Mouse (Mus musculus) kidney, adult 2 months (tissue): ENCODE data around the gene E2f4. TPM values are rescaled to one million over a fixed set of nuclear protein-coding genes. Genes with fewer than 3 reads are reported as not detected.

Experiments
- DNase-seq: peaks from one replicate; pipeline ENCODE4 v3.0.0; 2021
- H3K27ac ChIP-seq: fragments of 200-500 bp; 2 replicates; pipeline ENCODE4 v1.5.1; 2012; ENCODE audit warnings: low read depth, low read length, control low read depth, inconsistent platforms; ENCODE audit not compliant: insufficient read depth
- H3K27me3 ChIP-seq: fragments of 200-500 bp; replicated peaks from 2 replicates; pipeline ENCODE4 v1.6.1; 2012; ENCODE audit warnings: mild to moderate bottlenecking, moderate library complexity, low read length, inconsistent platforms; ENCODE audit not compliant: control insufficient read depth, insufficient read depth
- H3K36me3 ChIP-seq: fragments of 200-500 bp; 2 replicates; pipeline ENCODE4 v1.6.1; 2012; ENCODE audit warnings: mild to moderate bottlenecking, moderate library complexity, low read length, inconsistent platforms; ENCODE audit not compliant: control insufficient read depth, insufficient read depth
- H3K4me1 ChIP-seq: fragments of 200-500 bp; 2 replicates; pipeline ENCODE4 v1.6.1; 2011; ENCODE audit warnings: low read length; ENCODE audit not compliant: control insufficient read depth, insufficient read depth
- H3K4me3 ChIP-seq: fragments of 200-500 bp; 2 replicates; pipeline ENCODE4 v1.5.1; 2011; ENCODE audit warnings: mild to moderate bottlenecking, low read depth, low read length, control low read depth; ENCODE audit not compliant: insufficient read depth
- CTCF ChIP-seq: fragments of 200-500 bp; conservative IDR thresholded peaks from 2 replicates; pipeline ENCODE4 v1.5.1; 2011; ENCODE audit warnings: low read depth, mild to moderate bottlenecking, control low read depth, low read length, moderate library complexity, mixed read lengths; ENCODE audit not compliant: insufficient read depth, insufficient read length
- POLR2A ChIP-seq: fragments of 200-500 bp; IDR thresholded peaks from one replicate; pipeline ENCODE4 v1.6.1; 2011; ENCODE audit warnings: low read depth, low read length, control low read depth
- WGBS: fragments of 180-500 bp; shearing (Covaris S2); methylation state at CpG from one replicate; pipeline ENCODE4 v1.1.7; 2018; 5-methylcytosine and 5-hydroxymethylcytosine counted together
- polyA plus RNA-seq: library from polyadenylated mRNA; depleted of rRNA; stranded (reverse); fragments of >200 nt; gene quantifications from 2 replicates; pipeline ENCODE4 v1.2.3, GENCODE M21; 2012; rRNA removed

Gene E2f4
- polyA plus RNA-seq, result 88.1 and 93.5 TPM in 2 replicates

- Histone ChIP-seq H3K4me3 (peak within 1 kb of the TSS; percentile 88), H3K27me3 (no peaks in the 10 kb centered on the region), H3K4me1 (peaks cover 7% of the 10 kb centered on the region; the same call in 1 of the 2 replicates), H3K36me3 (no peaks in the 10 kb centered on the region; the same call in none of the 2 replicates), H3K27ac (peak within 1 kb of the TSS; percentile 77)
- TF ChIP-seq POLR2A (no peak), CTCF (no peak)
- under 1% methylated on average over 58 of the region's 58 CpGs for WGBS
- DNase-seq, result peak; percentile 97
Observed at GRCm38 (mm10) chr8:105297511-105298192, at the start of gene E2f4. E2f4 (plus strand) TSS chr8:105297663.

DNA sequence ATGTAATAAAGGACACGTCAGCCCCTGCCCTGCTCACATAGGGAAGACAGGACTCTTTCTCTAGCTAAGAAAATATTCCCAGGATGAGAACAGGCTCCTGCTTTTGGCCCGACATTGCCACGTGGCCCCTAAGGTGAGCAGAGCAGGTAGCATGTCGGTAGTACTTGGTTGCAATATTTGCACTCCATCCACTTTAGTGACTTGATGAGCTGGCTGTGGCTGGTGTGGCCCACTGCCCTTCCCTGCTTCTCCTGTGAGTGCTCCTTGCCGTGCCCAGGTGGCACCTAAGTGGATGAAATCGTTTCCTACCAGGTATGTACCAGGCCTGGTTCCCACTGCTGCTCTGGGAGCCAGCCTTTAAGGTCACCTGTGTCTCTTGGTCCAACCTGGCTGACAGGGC, 45.5 kb upstream of the E2f4 start:
- TF ChIP-seq CTCF (no peak), POLR2A (no peak)

DNA sequence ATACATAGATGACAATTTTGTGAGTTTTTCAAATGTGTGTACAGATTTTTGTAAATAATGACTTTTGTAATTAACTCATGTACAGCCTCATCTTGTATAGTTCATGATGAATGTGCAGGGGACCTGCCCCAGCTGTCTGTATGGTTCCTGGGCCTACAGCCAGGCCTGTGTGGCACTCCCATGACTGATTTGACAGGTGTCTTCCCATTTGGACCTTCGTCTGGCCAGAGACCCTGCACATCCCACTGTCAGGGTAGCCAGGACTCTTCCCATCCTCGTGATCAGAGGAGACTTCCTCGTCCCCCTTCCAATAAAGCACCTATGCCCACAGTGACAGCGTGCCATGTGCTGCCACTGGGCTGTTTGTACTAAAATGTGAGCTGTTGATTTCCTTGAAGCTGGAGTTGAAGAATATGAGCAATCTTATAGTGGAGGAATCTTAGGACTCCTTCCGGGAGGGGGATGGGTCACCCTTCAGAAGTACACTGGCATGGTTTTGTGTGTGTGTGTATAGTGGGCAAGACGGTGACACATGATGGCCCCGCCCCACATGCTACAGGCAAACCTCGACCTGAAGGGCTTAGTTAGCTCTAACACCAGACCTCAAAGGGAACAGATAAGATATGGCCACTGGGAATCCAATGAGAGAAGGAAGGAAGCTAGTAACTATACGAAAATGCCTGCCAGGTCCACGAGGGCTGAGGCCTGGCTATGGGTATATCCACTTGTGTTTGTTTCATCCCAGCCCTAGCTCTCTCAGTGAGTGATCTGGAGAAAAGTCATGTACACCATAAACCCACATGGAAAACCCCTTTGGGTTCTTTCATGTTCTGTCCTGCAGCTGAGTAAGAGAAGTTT, 44.6 kb upstream of the E2f4 start:
- Histone ChIP-seq H3K27me3 (no peaks in the 10 kb centered on the region), H3K36me3 (no peaks in the 10 kb centered on the region), H3K4me3 (no peak overlapping the region), H3K27ac (no peak overlapping the region), H3K4me1 (no peaks in the 10 kb centered on the region)
- 90% methylated on average over 10 of the region's 10 CpGs for WGBS
- TF ChIP-seq POLR2A, result no peak
- TF ChIP-seq CTCF, result no peak
- no peak for DNase-seq

More for the DNA sequence above, 45.5 kb upstream of the E2f4 start:
- H3K4me3 ChIP-seq, result no peak overlapping the region
- no peak overlapping the region for H3K27ac ChIP-seq
- H3K27me3 ChIP-seq, result no peaks in the 10 kb centered on the region
- no peaks in the 10 kb centered on the region for H3K4me1 ChIP-seq
- WGBS, result 96% methylated on average over 6 of the region's 6 CpGs
- no peak for DNase-seq
- H3K36me3 ChIP-seq, result peaks cover 2% of the 10 kb centered on the region; the same call in 1 of the 2 replicates

GRCm38 (mm10) chr8:105253766-105254151, 43.7 kb upstream of the E2f4 start:
- WGBS, result 46% methylated on average over 20 of the region's 20 CpGs
- no peak overlapping the region for H3K4me3 ChIP-seq
- TF ChIP-seq POLR2A (no peak), CTCF (no peak)
- no peaks in the 10 kb centered on the region for H3K27me3 ChIP-seq
- no peaks in the 10 kb centered on the region for H3K36me3 ChIP-seq
- DNase-seq, result no peak
- H3K4me1 ChIP-seq, result no peaks in the 10 kb centered on the region
- no peak overlapping the region for H3K27ac ChIP-seq

DNA sequence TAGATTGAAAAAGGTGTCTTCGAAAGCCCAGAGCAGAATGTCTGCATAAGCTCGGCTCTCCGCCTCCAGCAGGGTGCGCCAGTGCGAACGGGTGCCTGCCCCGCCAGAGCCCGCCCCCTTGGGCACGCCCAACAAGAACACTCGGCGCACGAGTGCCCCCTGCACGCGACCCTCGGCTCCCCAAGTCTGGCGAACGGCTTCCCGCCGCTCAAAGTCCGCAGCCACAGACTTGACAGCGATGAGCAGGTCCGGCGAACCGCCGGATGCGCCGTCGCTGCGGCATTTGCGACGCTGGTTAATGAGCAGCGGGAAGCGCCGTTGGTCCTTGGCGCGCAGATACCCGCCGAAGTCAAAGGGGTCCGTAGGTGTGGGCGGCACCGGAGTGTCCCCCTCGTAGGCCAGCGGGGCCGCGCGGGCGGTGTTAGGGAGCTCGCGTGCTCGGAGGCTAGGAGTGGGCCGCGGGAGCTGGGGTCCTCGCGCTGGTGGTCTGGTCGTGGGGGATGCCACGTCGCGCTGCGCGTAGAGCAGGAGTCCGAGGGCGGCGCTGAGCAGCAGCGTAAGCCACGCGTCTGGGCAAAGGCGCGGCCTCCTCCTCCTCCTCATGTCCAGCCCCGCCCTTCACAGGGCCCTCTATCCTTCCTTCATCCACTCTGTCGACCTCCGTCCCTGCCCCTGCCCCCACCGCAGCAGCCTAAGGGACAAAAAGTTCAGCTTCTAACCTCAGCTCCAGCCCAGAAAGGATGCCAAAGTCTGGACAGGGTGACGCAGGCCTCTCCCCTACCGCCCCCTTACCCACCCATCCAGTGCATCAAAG, 43.1 kb upstream of the E2f4 start:
- peak; percentile 90 for DNase-seq
- Histone ChIP-seq H3K4me3 (peak overlapping the region; percentile 62), H3K36me3 (no peaks in the 10 kb centered on the region), H3K4me1 (peaks cover under 1% of the 10 kb centered on the region; the same call in 1 of the 2 replicates), H3K27ac (no peak overlapping the region), H3K27me3 (no peaks in the 10 kb centered on the region)
- WGBS, result under 1% methylated on average over 74 of the region's 74 CpGs
- TF ChIP-seq CTCF (peak; percentile 70), POLR2A (no peak)

GRCm38 (mm10) chr8:105254966-105255350, 42.5 kb upstream of the E2f4 start, which contains the start of gene B3gnt9:
B3gnt9 (minus strand) TSS chr8:105255153.
- peak; percentile 47 for DNase-seq
- H3K27me3 ChIP-seq, result no peaks in the 10 kb centered on the region
- H3K4me1 ChIP-seq, result peaks cover 3% of the 10 kb centered on the region; the same call in 1 of the 2 replicates
- no peak within 1 kb of the TSS for H3K27ac ChIP-seq
- 11% methylated on average over 14 of the region's 14 CpGs for WGBS
- H3K4me3 ChIP-seq, result peak within 1 kb of the TSS; percentile 62
- TF ChIP-seq CTCF (no peak), POLR2A (no peak)
- no peaks in the 10 kb centered on the region for H3K36me3 ChIP-seq
